Mouse (Mus musculus) adrenal gland (tissue): ENCODE results near the gene Tesc.

ENCODE experiments used
- intact Hi-C: fragments of 180-260 bp; cut with DNase I; formaldehyde crosslinking; loops from one replicate; pipeline ENCODE4 v1.15.1; 2025

The Tesc gene

DNA sequence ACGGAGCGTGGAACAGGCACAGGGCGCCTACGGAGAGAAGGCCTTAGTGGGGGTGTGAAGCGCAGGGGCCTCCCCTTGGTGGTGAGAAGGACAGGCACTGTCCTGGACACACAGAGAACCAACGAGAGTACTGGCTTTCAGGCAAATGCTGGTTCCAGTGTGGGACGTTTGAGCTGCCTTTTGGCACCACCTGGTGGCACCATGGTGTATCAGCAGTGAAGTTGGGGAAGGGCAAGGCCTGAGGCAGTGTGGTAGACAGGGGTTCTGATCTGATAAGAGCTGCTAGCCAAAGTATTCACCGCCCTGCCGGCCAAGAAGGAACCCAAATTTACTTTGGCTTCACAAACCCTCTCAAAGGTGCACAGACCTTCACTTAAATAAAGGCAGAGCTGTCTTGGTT is 41.8 kb downstream of the Tesc start:
- intact Hi-C loops: loop anchor here (1.0 kb wide), 1 partner anchor 65 kb away; no protein-coding TSS in a partner anchor

DNA sequence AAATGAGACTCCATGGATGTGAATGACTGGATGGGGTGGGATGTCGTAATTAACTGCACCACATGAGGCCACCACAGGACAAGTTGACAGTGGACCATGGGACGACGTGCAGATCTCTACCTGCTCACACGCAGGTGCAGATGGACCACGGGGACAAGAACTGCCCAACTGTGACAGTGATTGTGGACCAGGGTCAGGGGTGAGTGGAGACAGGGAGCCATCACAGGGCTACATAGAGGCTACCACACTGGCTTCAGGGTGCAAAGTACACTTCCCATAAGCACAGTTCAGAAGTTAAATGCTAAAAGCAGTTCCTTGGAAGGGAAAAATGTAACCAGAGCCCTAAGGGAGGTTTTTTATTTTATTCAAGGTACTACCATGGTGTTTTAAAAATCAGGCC is 44.2 kb downstream of the Tesc start:
- intact Hi-C loops: no loop called here

DNA sequence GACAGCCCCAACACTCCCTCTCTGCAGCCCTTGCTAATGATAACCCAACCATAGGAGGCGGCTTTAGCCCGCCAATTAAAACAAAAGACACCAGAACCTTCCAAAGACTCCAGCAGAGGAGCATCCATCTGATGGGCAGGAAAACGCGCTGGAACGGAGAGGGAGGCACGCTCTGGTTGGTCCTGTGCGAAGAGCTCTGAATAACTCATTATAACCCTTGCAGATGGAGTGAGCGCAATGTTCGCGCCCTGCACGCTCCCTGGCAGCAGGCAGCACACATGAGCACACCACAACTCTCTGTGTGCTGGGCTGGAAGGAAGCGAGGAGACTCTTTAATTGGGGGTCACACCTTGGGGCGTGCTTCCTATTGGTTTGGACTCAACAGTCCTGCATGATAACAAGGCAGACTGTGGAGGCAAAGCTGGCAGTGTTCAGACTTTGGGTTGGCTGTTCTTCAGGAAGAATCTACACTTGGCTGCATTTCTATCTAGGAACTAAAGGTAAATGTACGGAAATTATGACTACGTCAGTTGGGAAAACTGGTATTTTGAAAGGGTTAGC is 45.8 kb downstream of the Tesc start:
- intact Hi-C loops: no loop called here

DNA sequence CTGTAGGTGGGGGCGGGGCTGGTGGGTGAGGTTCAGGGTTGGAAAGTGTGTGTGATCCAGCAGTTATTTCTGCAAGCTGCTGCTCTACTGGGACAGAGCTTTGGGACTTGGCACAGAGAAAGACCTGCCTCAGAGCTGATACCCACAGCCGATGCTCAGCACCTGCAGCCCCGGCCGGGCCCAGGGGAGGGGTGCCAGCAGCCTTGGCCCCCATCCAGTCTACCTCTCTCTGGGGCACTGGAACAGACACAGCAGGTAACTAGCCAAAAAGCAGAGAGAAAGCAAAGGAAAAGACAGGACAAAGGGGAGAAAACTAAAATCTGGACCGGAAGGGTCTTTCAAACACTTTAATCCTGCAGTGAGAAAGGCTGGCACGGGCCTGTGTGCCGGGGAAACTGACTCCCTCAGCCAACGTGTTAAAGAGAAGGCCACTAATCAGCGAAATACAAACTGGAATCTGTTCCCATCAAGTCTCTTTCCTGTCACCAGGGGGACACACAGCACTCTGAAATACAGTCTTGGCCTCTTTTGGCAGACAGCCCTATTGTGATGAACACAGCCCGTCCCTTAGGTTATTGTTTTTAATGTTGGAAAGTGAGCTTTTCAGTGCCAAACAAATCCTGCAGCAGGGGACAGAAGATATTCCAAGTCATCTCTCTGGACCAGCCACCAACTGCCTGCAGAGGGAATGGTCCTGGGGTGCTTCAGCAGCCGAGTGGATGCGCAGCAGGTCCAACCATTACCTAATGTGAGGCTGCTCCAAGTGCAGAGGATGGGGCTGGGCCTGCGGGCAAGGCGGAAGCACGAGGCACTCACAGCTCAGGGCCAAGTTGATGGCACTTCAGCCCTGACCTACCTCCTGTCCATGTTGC is 49.4 kb downstream of the Tesc start:
- intact Hi-C loops: no loop called here

DNA sequence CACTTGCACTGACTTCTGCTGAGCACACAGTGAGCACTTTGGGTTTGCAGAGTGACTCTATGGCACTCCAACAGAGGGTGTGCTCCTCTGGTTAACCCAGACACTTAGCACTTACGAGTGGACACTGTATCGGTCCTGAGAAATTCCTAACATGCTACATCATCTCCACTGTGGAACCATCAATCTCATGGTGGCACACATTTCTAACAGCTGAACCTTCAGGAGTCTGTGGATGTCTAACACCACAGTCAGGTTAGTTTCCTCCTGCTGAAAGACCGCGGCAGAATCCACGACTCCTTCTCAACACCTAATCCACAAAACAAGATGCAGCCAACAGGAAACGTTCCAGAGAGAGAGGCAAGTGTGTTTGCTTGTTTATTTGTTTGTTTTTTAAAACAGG is 51.0 kb downstream of the Tesc start:
- intact Hi-C loops: no loop called here

DNA sequence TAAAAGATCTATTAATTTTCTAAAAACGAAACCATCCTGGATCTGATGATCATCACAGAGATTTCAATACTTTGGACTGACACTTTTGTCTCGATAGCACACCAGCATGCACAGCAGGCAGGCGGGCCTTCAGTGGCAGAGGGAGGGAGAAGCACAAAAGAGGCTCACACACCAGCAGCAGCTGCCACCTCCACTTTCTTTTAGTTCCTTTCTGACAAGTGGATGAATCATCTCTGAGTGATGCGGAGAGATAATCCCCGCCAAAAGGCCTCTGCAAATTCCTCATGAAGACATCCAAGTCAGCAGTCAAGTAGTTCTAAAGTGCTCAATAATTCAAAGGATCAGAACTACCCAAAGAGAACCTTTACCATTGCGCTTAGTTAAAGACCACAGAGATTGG is 51.8 kb downstream of the Tesc start:
- intact Hi-C loops: no loop called here

DNA sequence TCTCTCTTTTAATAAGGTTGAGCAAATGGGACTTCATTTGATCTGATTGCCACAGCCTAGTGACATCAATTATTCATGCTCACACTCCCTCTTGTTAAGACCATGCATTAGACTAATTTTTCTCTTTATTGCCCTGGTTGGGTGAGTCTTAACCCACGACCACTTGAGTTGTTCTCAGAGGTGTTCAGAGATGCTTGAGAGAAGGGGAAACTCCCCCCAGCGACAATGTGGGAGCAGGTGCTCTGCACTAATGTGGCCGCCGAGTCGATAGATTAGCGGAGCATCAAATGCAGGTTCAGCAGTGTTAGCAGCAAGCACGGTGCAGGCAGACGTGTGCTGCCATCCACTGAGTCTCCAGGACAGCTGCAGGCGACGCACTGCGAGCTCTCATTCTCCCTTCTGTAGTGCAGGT is 52.3 kb downstream of the Tesc start:
- intact Hi-C loops: no loop called here

DNA sequence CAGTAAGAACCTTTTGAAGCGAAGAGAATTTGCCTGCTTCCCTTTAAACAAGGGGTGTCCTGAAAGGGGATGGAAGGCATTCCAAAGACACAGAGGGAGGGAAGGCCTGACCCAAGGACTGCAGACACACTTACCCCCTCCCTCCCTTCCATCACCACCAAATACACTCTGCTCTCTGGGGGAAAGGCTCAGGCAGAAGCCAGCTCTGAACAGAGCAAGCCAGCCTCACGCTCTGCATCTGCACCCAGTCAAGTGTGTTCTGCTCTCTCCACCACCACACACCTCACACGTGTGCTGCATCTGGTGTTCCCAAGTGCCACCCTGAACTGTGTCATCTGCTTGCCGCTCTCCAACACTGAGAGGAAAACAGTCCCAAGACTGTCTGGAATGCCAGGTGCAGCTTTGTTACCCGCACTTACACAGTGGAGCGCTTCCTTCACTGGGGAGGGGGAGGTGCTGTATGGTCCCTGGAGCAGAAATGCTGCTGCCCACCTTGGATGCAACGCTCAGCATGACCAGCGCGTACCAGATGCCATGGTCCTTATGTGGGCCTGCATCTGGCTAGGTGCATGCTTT is 53.9 kb downstream of the Tesc start:
- intact Hi-C loops: no loop called here

DNA sequence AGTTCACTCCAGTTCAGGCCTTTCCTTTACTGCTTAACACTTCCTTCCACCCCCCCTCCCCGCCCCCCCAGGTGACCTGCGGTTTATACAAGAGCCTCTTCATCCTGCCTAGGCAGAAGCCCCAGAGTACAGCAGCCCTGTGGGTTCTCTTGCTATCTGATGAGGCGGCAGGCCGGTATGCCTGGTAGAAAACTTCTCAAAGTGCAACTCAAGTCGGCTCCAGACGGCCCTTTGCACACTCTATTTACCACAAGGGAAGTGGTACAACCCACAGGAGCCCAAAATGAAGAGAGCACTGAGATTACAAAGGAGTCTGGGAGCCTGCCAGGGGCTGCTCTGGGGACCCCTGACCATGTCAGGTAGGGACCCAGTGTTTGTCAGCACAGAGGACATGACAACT is 54.5 kb downstream of the Tesc start:
- intact Hi-C loops: no loop called here

DNA sequence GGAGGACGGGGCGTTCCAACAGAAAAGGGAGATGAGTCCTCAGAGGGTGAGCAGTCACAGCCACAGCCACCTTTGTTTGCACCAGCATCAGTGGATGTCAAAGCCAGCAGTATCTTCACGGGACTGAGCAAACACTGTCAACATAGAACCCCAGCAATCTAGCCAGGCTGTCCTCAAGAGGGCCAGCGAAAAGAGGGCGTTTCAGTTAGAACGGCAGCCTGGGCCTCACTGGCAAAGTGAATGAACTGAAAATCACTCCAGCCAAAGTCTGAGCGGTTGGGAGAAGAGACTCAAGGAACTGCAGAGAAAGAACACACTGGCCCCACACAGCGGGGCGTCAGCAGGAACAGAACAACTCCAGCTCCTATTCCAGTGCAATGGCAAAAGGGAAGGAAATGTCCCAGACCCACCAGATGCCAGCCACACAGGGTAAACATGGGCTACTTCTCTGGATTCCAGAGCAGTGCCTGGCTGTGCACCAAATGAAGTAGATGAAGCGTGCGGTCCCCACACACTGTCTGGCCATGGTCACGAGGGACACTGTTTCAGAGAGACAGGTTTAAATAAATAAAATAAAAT is 55.6 kb downstream of the Tesc start:
- intact Hi-C loops: no loop called here

DNA sequence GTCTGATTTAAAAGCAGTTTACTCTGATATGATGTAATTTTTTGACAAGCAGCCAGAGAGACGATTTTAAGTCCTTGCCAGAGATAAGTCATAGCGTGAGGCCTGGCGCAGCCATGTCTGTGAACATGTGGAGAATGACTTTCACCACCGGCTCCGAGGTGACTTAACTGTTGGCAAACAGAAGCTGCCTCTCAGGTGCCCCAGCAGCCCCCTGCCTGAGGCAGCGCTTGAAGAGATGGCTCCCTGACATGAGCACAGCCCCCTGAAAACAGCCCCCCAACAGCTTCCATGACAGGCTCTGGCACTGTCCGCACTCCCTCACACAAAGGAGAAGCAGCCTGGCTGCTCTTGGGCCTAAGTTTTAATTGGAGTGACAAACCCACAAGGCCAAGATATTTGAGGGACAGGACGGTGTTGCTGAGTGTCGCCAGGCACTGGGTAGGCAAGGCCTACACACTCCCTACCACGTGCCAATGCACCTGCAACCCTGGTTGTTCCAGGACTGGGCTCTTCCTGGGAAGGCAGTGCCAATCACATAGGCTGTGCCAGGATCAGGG is 56.7 kb downstream of the Tesc start:
- intact Hi-C loops: no loop called here

DNA sequence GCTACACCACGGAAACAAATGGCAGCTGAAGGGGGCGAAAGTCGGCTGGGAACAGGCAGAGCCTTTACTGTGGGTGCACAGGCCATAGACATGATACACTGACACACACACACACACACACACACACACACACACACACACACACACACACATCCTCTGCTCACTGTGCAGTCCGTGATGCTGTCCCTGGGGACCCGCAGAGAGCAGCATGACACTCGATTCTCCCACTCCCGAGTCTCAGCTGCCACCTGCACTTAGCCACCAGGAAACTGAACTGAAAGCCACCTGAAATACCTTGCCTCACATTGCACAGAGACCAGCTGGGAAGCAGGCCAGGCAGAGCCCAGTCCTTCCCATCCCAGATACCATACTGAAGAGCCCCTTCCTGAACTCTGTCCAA is 57.8 kb downstream of the Tesc start:
- intact Hi-C loops: no loop called here

DNA sequence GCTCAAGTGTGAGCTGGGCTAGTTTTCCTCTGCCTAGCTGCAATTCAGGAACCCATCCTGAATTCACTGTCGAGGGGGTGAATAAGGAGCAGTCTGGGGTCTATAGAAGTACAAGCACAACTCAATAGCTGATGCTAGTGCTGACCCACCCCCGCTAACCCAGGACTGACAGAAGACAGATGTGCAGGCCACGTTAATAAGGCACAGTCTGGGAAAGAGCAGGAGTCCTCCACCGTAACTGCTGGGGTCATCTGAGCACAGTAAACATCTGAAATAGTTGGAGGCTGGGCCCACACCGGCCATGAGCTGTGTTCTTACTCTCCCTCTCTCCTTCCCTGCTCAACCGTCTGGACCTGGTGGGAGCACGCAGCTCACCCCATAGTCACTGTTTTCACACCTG is 59.4 kb downstream of the Tesc start:
- intact Hi-C loops: no loop called here

DNA sequence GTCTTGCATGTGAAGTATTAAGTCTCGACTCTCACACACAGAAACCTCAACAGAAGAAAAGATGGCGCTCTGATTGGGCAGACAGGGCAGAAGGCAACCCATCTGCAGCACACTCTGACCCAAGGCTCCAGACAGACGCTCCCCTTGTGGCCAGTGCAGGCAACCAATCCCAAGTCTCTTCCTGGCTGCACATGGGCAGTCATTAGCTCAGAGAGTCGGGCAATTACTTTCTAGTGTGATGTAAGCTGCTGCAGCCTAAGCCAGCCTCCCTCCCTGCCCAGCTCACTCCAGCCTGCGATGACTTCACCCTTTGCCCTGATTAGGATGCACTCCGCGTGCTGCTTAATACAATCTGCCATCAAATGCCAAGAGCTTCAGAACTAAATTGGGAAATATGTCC is 61.6 kb downstream of the Tesc start:
- intact Hi-C loops: no loop called here

DNA sequence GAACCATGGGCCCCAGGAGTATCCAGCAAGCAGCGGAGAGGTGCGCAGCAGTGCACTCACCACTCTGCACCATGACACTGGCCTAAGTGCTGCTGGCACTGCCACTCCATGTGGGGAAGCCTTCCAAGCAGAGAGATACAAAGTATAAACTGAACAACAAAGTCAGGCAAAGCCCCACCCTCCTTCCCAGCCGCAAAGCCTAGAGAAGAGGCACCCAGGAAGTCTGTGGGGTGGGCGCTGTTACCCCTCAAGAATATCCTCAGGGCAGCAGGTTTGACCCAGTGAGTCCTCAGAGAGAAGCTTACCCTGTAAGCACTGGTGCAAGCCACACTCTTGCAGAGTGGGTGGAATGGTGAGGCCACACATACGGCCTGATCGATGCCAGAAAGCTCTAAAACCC is 62.6 kb downstream of the Tesc start:
- intact Hi-C loops: no loop called here

DNA sequence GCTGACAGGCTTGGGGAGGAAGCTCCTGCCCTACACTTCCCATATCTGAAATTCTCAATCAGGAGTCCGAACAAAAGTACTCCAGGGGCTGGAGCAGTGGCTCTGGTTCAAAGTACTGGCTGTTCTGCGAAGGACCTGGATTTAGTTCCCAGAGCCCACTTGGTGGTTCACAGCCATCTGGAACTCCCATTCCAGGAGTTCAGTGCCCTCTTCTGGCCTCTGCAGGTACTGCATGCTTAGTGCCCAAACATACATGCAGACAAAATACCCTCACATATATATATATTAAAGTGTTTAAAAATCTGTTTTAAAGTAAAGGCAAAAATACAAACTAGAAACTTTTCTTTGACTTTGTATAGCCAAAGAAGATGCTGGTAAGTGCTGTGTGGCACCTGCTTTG is 63.3 kb downstream of the Tesc start:
- intact Hi-C loops: no loop called here

DNA sequence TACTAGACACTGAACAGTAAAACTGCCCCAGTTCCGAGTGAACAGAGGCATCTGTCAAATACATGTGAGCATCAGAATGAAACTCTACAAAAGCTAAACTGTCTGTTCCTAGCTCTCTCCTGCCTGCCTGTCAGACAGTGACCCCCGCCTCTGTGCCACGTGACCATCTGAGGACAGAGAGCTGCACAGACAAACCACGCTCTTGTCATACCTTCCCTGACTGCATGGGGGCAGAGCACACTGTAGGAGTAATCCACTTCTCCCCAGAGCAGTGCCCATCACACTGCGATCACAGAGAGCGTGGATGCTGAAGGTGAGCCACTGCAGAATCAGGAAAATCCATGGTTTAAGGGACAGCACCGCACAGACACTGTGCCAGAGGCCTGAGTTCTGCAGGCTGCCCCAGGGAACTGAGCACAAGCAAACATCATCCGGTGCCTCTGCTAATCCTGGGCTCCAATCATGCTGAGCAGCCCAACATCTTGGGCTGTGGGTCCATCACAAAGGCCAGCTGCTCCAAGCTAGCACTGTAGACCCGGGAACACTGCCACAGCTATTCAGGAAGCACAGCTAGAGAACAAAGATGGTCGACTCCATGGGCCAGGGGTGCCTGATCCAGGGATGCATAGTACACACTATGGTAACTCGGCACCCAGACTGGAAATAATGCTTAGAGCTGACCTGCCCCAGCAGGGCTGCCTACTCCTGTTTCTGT is 65.9 kb downstream of the Tesc start:
- intact Hi-C loops: no loop called here

DNA sequence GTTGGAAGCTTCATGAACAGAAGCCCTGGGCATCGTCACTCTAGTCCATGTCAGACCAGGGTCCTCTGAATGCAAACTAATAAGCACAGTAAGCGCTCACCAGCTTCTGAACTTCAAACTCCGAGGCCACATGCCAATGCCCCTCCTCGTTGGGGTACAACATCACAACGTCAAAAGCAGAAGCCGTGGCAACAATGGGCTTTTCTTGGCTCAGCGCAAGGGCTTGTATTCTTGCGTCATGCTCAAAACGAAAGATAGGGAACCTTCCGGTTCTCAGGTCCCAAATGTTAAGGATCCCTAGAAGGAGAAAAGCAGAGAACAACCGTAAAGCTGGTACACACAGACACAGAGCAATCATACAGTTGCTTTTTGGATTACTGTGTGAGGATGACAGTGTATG is 67.9 kb downstream of the Tesc start:
- intact Hi-C loops: no loop called here

DNA sequence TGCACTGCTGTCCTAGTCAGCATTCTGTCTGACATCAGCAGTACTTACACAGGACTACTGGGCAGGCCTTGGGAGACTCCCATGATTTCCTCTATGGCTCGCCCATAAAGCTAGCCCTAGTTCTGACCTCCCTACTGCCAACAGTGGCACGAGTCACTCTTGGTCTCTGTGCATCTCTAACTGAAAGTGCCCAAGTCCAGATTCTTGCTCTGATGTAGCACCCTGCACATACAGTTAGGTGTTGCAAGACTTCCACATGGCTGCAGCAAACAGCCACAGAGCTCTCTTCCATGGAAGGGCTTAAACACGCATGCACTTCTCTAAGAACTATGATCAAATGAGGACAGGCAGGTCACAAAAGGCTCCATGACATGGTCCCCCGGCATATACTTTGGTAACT is 68.3 kb downstream of the Tesc start:
- intact Hi-C loops: no loop called here

DNA sequence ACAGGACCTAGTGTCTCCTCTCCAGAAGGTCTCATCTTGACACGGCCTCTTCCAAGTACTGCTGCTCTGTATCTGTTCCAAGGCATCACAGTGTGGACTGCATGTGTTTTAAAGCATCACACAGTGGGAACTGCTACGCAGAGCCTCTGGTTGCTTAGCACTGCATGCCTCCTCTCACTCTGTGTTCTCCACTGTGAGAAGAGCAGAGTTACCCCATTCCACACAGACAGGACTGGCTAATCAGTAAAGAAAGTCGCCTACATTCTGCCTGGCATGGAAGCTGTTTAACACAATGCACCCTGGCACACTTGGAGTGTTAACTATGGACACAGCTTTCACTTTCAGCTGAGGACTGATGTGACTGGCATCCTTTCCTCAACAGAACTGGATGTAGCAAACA is 68.8 kb downstream of the Tesc start:
- intact Hi-C loops: no loop called here

DNA sequence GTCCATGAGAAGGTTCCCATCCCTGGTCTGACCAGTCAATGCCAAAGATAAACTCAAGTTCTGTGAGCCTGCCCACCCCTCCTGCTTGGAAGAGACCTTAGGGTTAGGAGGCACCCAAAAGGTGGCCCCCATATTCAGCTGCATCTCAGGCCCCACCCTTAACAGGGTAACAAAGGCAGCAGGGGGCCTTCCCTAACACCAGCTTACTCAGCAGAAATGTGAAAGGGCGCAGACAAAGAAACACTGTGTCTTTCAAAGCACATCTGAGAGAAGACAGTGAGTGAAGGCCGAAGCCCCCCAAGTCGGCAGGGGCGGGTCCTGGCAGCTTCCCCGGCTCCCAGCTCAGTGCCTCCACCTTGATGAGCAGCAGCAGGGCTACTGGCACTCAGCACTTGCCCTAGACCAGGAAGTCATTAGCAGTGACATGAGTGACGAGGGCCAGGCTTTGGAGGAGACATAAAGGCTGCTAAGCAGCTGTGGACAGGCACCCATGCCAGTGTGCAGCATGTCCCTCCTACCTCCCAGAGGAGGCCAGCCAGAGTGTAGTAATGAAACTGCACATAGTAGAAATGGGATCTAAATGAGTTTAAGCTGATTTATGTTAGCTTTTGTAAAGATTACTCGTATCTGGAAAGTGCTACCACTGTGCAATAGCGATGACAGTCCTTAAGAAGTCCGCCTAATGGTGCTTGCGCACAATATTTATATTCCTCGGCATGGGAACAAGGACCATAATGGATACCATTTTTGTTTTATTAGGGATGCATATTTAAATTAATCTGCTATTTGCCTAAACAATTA is 71.7 kb downstream of the Tesc start:
- intact Hi-C loops: no loop called here
